Mouse (Mus musculus): Measurements from ENCODE around the gene Gm16181. TPM values are rescaled to one million over a fixed set of nuclear protein-coding genes. Genes with fewer than 3 reads are reported as not detected.

The Gm16181 gene
- polyA plus RNA-seq, 1 experiment = not detected

DNA sequence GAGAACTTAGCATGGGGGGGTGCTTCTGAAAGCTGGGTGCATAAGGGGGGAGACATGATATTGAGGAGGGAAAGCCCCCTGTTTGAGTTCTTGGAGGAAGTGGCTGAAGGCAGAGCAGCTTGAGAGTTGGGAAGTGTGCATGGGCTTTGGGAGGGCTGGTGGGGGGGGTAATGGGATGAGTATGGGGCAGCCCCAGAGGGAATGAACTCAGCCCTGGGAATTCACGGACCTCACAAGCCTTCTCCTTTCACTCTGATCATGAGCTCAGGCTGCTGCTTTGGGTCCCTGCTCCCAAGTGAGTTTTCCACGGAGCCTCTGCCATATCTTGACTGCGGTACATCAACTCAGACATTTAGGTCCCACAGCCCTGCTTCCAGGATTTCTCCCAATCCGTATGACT is 18.2 kb upstream of the Gm16181 start:
- 72% methylated on average over 4 of the region's 4 CpGs for WGBS
- H3K36me3 ChIP-seq (ENCODE audit: control insufficient read depth, insufficient read depth, low read length) = no peaks in the 10 kb centered on the region
- no peak overlapping the region for H3K27ac ChIP-seq (ENCODE audit: insufficient read depth, low read depth, low read length)
- H3K27me3 ChIP-seq (replicated peaks; ENCODE audit: control insufficient read depth, insufficient read depth, low read length) = no peaks in the 10 kb centered on the region
- TF ChIP-seq CTCF (conservative IDR thresholded peaks at IDR 0.05; ENCODE audit: insufficient read depth, insufficient read length, low read depth, low read length) = no peak
- no peak for TF ChIP-seq POLR2A (IDR thresholded peaks at IDR 0.05; ENCODE audit: low read depth, low read length)
- no peak for DNase-seq
- no peak overlapping the region for H3K4me3 ChIP-seq (ENCODE audit: insufficient read depth, low read depth, low read length)
- no peaks in the 10 kb centered on the region for H3K4me1 ChIP-seq (ENCODE audit: control insufficient read depth, insufficient read depth, low read length)

DNA sequence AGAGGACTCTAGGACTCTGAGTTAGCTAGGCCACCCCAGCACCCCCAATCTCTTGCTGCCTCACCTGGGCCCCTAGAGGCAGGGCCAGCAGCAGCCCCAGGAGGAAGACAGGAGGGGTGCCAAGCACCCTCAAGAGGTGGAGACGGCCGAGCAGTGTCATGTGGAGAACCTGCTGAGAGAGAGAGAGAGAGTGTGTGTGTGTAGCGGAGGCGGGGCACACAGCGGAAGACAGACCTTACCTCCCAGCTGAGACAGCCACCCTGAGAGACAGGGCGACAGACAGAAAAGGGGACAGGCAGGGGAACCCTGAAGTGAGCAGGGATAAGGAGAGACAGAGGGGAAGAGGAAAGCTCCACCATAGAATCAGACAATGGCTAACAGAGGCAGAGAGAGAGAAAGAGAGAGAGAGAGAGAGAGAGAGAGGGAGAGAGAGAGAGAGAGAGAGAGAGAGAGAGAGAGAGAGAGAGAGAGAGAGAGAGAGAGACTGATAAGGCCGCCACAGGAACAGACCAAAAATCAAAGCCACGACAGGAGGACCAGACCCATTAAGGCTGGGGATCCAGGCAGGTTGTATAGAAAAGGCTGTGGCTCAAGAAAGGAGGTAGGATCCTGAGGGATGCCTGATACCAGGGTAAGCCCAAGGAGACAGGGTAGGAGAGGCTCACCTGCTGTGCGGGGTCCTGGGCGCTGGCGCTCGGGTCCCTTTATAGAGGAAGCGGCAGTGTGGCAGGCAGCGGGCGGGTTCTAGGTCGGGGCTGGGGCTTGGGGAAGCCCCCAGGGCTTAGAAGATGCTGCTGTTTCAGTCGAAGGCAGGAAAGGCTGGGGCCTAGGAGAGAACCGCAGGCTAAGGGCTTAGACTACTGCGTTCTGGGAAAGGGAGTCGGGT is 15.9 kb upstream of the Gm16181 start, which contains the start of gene Lta:
Gene Lta (minus strand): TSS at position 858 of the 886 bp plus-strand sequence.
- no peak for DNase-seq
- TF ChIP-seq POLR2A (IDR thresholded peaks at IDR 0.05; ENCODE audit: low read depth, low read length) = no peak
- TF ChIP-seq CTCF (conservative IDR thresholded peaks at IDR 0.05; ENCODE audit: insufficient read depth, insufficient read length, low read depth, low read length) = no peak
- no peak within 1 kb of the TSS for H3K4me3 ChIP-seq (ENCODE audit: insufficient read depth, low read depth, low read length)
- H3K36me3 ChIP-seq (ENCODE audit: control insufficient read depth, insufficient read depth, low read length) = no peaks in the 10 kb centered on the region
- no peaks in the 10 kb centered on the region for H3K4me1 ChIP-seq (ENCODE audit: control insufficient read depth, insufficient read depth, low read length)
- no peak within 1 kb of the TSS for H3K27ac ChIP-seq (ENCODE audit: insufficient read depth, low read depth, low read length)
- H3K27me3 ChIP-seq (replicated peaks; ENCODE audit: control insufficient read depth, insufficient read depth, low read length) = no peaks in the 10 kb centered on the region
- 64% methylated on average over 20 of the region's 20 CpGs for WGBS

DNA sequence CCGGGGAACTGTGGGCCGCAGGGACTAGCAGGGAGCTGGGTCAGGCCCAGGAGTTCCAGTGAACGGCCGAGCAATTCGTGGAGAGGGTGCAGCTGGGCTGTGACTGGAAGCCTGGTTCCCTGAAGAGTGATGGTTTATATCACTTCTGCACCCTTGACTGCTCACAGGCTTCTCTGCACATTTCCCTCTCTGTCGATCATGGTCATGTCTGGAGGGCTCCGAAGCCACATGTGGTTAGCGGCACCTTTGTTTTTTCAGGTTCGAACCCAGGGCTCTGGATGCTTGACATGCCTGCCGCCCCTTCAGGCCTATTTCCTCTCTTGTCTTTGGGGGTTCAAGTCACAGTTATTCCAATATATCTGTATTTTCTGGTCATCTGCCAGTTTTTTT is 15.3 kb upstream of the Gm16181 start:
- WGBS = 47% methylated on average over 10 of the region's 10 CpGs

DNA sequence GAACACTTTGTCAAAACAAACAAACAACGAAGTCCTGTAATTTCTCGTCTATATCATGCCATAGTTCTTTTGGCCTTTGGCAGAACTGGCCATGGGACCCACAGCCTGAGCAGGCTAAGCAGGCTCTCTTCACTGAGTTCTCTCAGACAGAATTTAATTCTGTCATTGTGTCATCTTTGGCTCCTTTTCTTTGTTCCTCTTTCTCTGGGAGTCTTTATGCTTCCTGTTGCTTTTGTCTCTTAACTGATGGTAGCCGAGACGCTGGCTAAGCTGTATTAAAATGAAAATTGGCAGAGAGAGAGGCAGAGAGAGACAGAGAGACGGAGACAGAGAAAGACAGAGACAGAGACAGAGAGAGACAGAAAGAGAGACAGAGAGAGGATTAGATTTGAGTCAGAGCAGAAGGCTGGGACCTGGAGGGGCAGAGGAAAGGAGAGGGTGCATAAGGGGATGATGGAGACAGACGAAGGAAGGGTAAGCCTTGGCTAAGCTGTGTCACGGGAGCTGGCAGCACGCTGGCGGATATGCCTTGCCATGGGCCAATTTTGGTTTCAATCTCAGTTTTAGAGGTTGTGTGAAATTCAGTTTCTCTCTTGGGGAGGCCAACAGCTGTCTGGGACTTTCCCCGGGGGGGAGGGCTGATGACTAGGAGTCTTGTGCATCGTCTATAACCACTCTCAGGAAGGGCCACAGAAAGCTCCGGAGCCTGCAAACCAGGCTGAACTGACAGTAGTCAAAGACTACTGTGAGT is 10.7 kb upstream of the Gm16181 start:
- no peak for DNase-seq
- Histone ChIP-seq H3K36me3 (ENCODE audit: control insufficient read depth, insufficient read depth, low read length) (no peaks in the 10 kb centered on the region), H3K4me3 (ENCODE audit: insufficient read depth, low read depth, low read length) (no peak overlapping the region), H3K27me3 (replicated peaks; ENCODE audit: control insufficient read depth, insufficient read depth, low read length) (no peaks in the 10 kb centered on the region), H3K4me1 (ENCODE audit: control insufficient read depth, insufficient read depth, low read length) (no peaks in the 10 kb centered on the region), H3K27ac (ENCODE audit: insufficient read depth, low read depth, low read length) (no peak overlapping the region)
- WGBS = 77% methylated on average over 12 of the region's 12 CpGs
- TF ChIP-seq CTCF (conservative IDR thresholded peaks at IDR 0.05; ENCODE audit: insufficient read depth, insufficient read length, low read depth, low read length) (no peak), POLR2A (IDR thresholded peaks at IDR 0.05; ENCODE audit: low read depth, low read length) (no peak)

More for the DNA sequence above, 15.3 kb upstream of the Gm16181 start:
- no peaks in the 10 kb centered on the region for H3K36me3 ChIP-seq (ENCODE audit: control insufficient read depth, insufficient read depth, low read length)
- DNase-seq = no peak
- no peaks in the 10 kb centered on the region for H3K4me1 ChIP-seq (ENCODE audit: control insufficient read depth, insufficient read depth, low read length)
- TF ChIP-seq CTCF (conservative IDR thresholded peaks at IDR 0.05; ENCODE audit: insufficient read depth, insufficient read length, low read depth, low read length) = no peak
- no peak overlapping the region for H3K27ac ChIP-seq (ENCODE audit: insufficient read depth, low read depth, low read length)
- no peak overlapping the region for H3K4me3 ChIP-seq (ENCODE audit: insufficient read depth, low read depth, low read length)
- H3K27me3 ChIP-seq (replicated peaks; ENCODE audit: control insufficient read depth, insufficient read depth, low read length) = no peaks in the 10 kb centered on the region

DNA sequence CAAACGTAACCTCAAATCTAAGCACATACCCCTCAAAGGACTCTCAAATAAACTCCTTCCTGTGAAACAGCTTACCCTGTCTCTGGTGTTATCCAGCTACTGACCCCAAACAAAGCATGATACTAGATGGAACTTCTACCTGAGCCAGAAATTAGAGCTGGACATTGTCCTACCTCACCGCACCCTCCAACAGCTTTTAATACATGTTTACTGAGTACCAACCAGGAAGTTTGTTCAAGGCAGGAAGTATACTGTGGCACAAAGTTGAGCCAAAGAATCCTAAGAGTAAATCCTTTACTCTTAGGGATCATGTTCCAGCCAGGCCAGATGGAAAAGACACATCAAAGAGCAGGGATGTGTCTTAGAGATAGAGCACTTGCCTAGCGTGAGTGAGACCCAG is 10.0 kb upstream of the Gm16181 start:
- TF ChIP-seq CTCF (conservative IDR thresholded peaks at IDR 0.05; ENCODE audit: insufficient read depth, insufficient read length, low read depth, low read length) (no peak), POLR2A (IDR thresholded peaks at IDR 0.05; ENCODE audit: low read depth, low read length) (no peak)
- no peak overlapping the region for H3K27ac ChIP-seq (ENCODE audit: insufficient read depth, low read depth, low read length)

DNA sequence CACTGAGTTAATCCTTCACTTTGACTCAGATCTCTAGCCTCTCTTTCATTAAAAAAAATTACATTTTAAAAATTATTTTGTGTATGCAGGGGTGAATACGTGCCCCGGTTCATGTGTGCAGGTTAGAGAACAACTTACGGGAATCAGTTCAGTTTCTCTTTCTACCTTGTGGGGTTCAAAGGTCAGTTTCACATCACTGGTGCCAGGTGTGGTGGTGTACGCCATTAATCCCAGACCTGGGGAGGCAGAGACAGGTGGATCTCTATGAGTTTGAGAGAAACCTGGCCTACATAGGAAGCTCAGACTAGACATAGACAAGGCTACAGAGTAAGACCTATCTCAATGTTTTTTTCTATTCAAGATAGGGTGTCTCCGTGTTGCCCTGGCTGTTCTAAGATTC is 7.6 kb upstream of the Gm16181 start:
- no peaks in the 10 kb centered on the region for H3K4me1 ChIP-seq (ENCODE audit: control insufficient read depth, insufficient read depth, low read length)
- no peak overlapping the region for H3K27ac ChIP-seq (ENCODE audit: insufficient read depth, low read depth, low read length)
- H3K36me3 ChIP-seq (ENCODE audit: control insufficient read depth, insufficient read depth, low read length) = no peaks in the 10 kb centered on the region
- DNase-seq = no peak
- TF ChIP-seq POLR2A (IDR thresholded peaks at IDR 0.05; ENCODE audit: low read depth, low read length) (no peak), CTCF (conservative IDR thresholded peaks at IDR 0.05; ENCODE audit: insufficient read depth, insufficient read length, low read depth, low read length) (no peak)
- WGBS = 75% methylated on average over 5 of the region's 5 CpGs
- H3K4me3 ChIP-seq (ENCODE audit: insufficient read depth, low read depth, low read length) = no peak overlapping the region
- no peaks in the 10 kb centered on the region for H3K27me3 ChIP-seq (replicated peaks; ENCODE audit: control insufficient read depth, insufficient read depth, low read length)

More for the DNA sequence above, 10.0 kb upstream of the Gm16181 start:
- no peak for DNase-seq
- WGBS = 62% methylated on average over 3 of the region's 3 CpGs
- H3K4me1 ChIP-seq (ENCODE audit: control insufficient read depth, insufficient read depth, low read length) = no peaks in the 10 kb centered on the region
- H3K36me3 ChIP-seq (ENCODE audit: control insufficient read depth, insufficient read depth, low read length) = no peaks in the 10 kb centered on the region
- H3K4me3 ChIP-seq (ENCODE audit: insufficient read depth, low read depth, low read length) = no peak overlapping the region
- H3K27me3 ChIP-seq (replicated peaks; ENCODE audit: control insufficient read depth, insufficient read depth, low read length) = no peaks in the 10 kb centered on the region

All from kidney, adult 2 months (tissue).